Mouse (Mus musculus): ENCODE measurements around the gene Tmem239. TPM values are rescaled to one million over a fixed set of nuclear protein-coding genes. Genes with fewer than 3 reads are reported as not detected.

Tmem239 gene
- polyA plus RNA-seq, 1 experiment from 2014 or later = 0.11 TPM

- Histone ChIP-seq H3K4me1 (peaks cover 26% of the 10 kb centered on the region), H3K4me3 (no peak overlapping the region), H3K27me3 (replicated peaks) (no peaks in the 10 kb centered on the region), H3K9me3 (no peaks in the 10 kb centered on the region), H3K27ac (replicated peaks) (no peak overlapping the region), H3K36me3 (peaks cover 10% of the 10 kb centered on the region), H3K9ac (0 out of 2 replicates have a peak overlapping the region, but pooled peaks have one; percentile 19), H3K4me2 (no peak overlapping the region)
- 68% methylated on average over 3 of the region's 3 CpGs for WGBS
- ATAC-seq (ENCODE audit: extremely low read depth, insufficient number of reproducible peaks, low FRiP score, low TSS enrichment) = no peak
Observed at GRCm38 (mm10) chr2:130432157-130432556, 25.9 kb downstream of the Tmem239 start.

GRCm38 (mm10) chr2:130433152-130433551, 26.9 kb downstream of the Tmem239 start:
- H3K4me2 ChIP-seq = no peak overlapping the region
- peaks cover 26% of the 10 kb centered on the region for H3K4me1 ChIP-seq
- H3K36me3 ChIP-seq = peaks cover 19% of the 10 kb centered on the region
- no peaks in the 10 kb centered on the region for H3K9me3 ChIP-seq
- H3K27ac ChIP-seq (replicated peaks) = no peak overlapping the region
- no peaks in the 10 kb centered on the region for H3K27me3 ChIP-seq (replicated peaks)
- no peak overlapping the region for H3K9ac ChIP-seq
- no peak for ATAC-seq (ENCODE audit: extremely low read depth, insufficient number of reproducible peaks, low FRiP score, low TSS enrichment)
- H3K4me3 ChIP-seq = no peak overlapping the region
- WGBS = 21% methylated on average over 4 of the region's 4 CpGs

- WGBS = 96% methylated on average over 1 of the region's 1 CpGs
- Histone ChIP-seq H3K36me3 (peaks cover 52% of the 10 kb centered on the region), H3K4me1 (peaks cover 9% of the 10 kb centered on the region), H3K9me3 (no peaks in the 10 kb centered on the region), H3K27me3 (replicated peaks) (no peaks in the 10 kb centered on the region), H3K9ac (no peak overlapping the region), H3K4me3 (no peak overlapping the region), H3K27ac (replicated peaks) (no peak overlapping the region), H3K4me2 (no peak overlapping the region)
- ATAC-seq (ENCODE audit: extremely low read depth, insufficient number of reproducible peaks, low FRiP score, low TSS enrichment) = no peak
Observed at GRCm38 (mm10) chr2:130436769-130437168, 30.5 kb downstream of the Tmem239 start.

GRCm38 (mm10) chr2:130438861-130439260, 32.6 kb downstream of the Tmem239 start:
- 87% methylated on average over 3 of the region's 3 CpGs for WGBS
- no peak for ATAC-seq (ENCODE audit: extremely low read depth, insufficient number of reproducible peaks, low FRiP score, low TSS enrichment)
- Histone ChIP-seq H3K9ac (no peak overlapping the region), H3K27ac (replicated peaks) (no peak overlapping the region), H3K4me3 (no peak overlapping the region), H3K27me3 (replicated peaks) (no peaks in the 10 kb centered on the region), H3K4me1 (no peaks in the 10 kb centered on the region), H3K36me3 (peaks cover 66% of the 10 kb centered on the region), H3K4me2 (no peak overlapping the region), H3K9me3 (no peaks in the 10 kb centered on the region)

GRCm38 (mm10) chr2:130439840-130440480, 33.7 kb downstream of the Tmem239 start:
- H3K27ac ChIP-seq (replicated peaks) = no peak overlapping the region
- no peak overlapping the region for H3K4me2 ChIP-seq
- H3K9me3 ChIP-seq = no peaks in the 10 kb centered on the region
- H3K36me3 ChIP-seq = peaks cover 75% of the 10 kb centered on the region
- WGBS = 82% methylated on average over 4 of the region's 4 CpGs
- ATAC-seq (ENCODE audit: extremely low read depth, insufficient number of reproducible peaks, low FRiP score, low TSS enrichment) = no peak
- H3K9ac ChIP-seq = no peak overlapping the region
- no peak overlapping the region for H3K4me3 ChIP-seq
- H3K4me1 ChIP-seq = no peaks in the 10 kb centered on the region
- H3K27me3 ChIP-seq (replicated peaks) = no peaks in the 10 kb centered on the region

- no peak overlapping the region for H3K9ac ChIP-seq
- H3K4me1 ChIP-seq = no peaks in the 10 kb centered on the region
- H3K4me2 ChIP-seq = no peak overlapping the region
- no peak for ATAC-seq (ENCODE audit: extremely low read depth, insufficient number of reproducible peaks, low FRiP score, low TSS enrichment)
- H3K4me3 ChIP-seq = no peak overlapping the region
- H3K27me3 ChIP-seq (replicated peaks) = no peaks in the 10 kb centered on the region
- 78% methylated on average over 10 of the region's 10 CpGs for WGBS
- no peaks in the 10 kb centered on the region for H3K9me3 ChIP-seq
- peaks cover 80% of the 10 kb centered on the region for H3K36me3 ChIP-seq
- H3K27ac ChIP-seq (replicated peaks) = no peak overlapping the region
Observed at GRCm38 (mm10) chr2:130442162-130442561, 35.9 kb downstream of the Tmem239 start.

- Histone ChIP-seq H3K27ac (replicated peaks) (no peak overlapping the region), H3K27me3 (replicated peaks) (peaks cover 6% of the 10 kb centered on the region), H3K9me3 (no peaks in the 10 kb centered on the region), H3K4me1 (peaks cover 33% of the 10 kb centered on the region), H3K36me3 (peaks cover 18% of the 10 kb centered on the region), H3K4me2 (no peak overlapping the region), H3K9ac (no peak overlapping the region), H3K4me3 (no peak overlapping the region)
- ATAC-seq (ENCODE audit: extremely low read depth, insufficient number of reproducible peaks, low FRiP score, low TSS enrichment) = no peak
Observed at GRCm38 (mm10) chr2:130448449-130448848, 42.2 kb downstream of the Tmem239 start.

- Histone ChIP-seq H3K27me3 (replicated peaks) (peaks cover 6% of the 10 kb centered on the region), H3K4me2 (peak overlapping the region; percentile 77), H3K9me3 (no peaks in the 10 kb centered on the region), H3K9ac (peak overlapping the region; percentile 93), H3K36me3 (peaks cover 10% of the 10 kb centered on the region), H3K4me1 (peaks cover 35% of the 10 kb centered on the region), H3K4me3 (peak overlapping the region; percentile 86), H3K27ac (replicated peaks) (no peak overlapping the region)
- 9% methylated on average over 17 of the region's 17 CpGs for WGBS
- no peak for ATAC-seq (ENCODE audit: extremely low read depth, insufficient number of reproducible peaks, low FRiP score, low TSS enrichment)
Observed at GRCm38 (mm10) chr2:130449021-130449793, 42.9 kb downstream of the Tmem239 start.

GRCm38 (mm10) chr2:130449794-130450433, 43.6 kb downstream of the Tmem239 start, which contains the start of gene Ptpra:
Ptpra (plus strand) TSS chr2:130450278.
- 0% methylated on average over 50 of the region's 50 CpGs for WGBS
- Histone ChIP-seq H3K9me3 (no peaks in the 10 kb centered on the region), H3K4me2 (peak within 1 kb of the TSS; percentile 77), H3K36me3 (peaks cover 5% of the 10 kb centered on the region; the same call in 1 of the 2 replicates), H3K27me3 (replicated peaks) (peaks cover 6% of the 10 kb centered on the region), H3K4me3 (peak within 1 kb of the TSS; percentile 86), H3K4me1 (peaks cover 41% of the 10 kb centered on the region), H3K9ac (peak within 1 kb of the TSS; percentile 93), H3K27ac (replicated peaks) (peak within 1 kb of the TSS; percentile 86)
- ATAC-seq (ENCODE audit: extremely low read depth, insufficient number of reproducible peaks, low FRiP score, low TSS enrichment) = peak; percentile 92

- H3K4me2 ChIP-seq = peak overlapping the region; percentile 77
- peaks cover 6% of the 10 kb centered on the region for H3K27me3 ChIP-seq (replicated peaks)
- H3K9me3 ChIP-seq = no peaks in the 10 kb centered on the region
- peak overlapping the region; percentile 86 for H3K27ac ChIP-seq (replicated peaks)
- H3K4me1 ChIP-seq = peaks cover 41% of the 10 kb centered on the region
- WGBS = under 1% methylated on average over 42 of the region's 47 CpGs
- H3K4me3 ChIP-seq = peak overlapping the region; percentile 86
- 0 out of 2 replicates have a peak, but pooled peaks cover under 1% of the 10 kb centered on the region for H3K36me3 ChIP-seq
- ATAC-seq (ENCODE audit: extremely low read depth, insufficient number of reproducible peaks, low FRiP score, low TSS enrichment) = peak; percentile 79
- peak overlapping the region; percentile 93 for H3K9ac ChIP-seq
Observed at GRCm38 (mm10) chr2:130450434-130450796, 44.1 kb downstream of the Tmem239 start.

- Histone ChIP-seq H3K4me1 (peaks cover 46% of the 10 kb centered on the region), H3K4me2 (peak overlapping the region; percentile 77), H3K4me3 (peak overlapping the region; percentile 86), H3K27me3 (replicated peaks) (peaks cover 6% of the 10 kb centered on the region), H3K36me3 (no peaks in the 10 kb centered on the region), H3K9me3 (no peaks in the 10 kb centered on the region), H3K9ac (peak overlapping the region; percentile 93), H3K27ac (replicated peaks) (no peak overlapping the region)
- no peak for ATAC-seq (ENCODE audit: extremely low read depth, insufficient number of reproducible peaks, low FRiP score, low TSS enrichment)
- WGBS = 59% methylated on average over 14 of the region's 14 CpGs
Observed at GRCm38 (mm10) chr2:130451086-130451726, 44.9 kb downstream of the Tmem239 start.

Data from heart, embryonic 13.5 days (tissue).